Mouse (Mus musculus) ZHBTc4 (cell line): ENCODE results near the gene Chst10.

Source experiments
- DNase-seq: peaks from one replicate; pipeline ENCODE4 v3.0.0-alpha.2; 2011; ENCODE audit warnings: low read depth, low spot score

The Chst10 gene

GRCm38 (mm10) chr1:38869398-38870195 lies 28.4 kb downstream of the Chst10 start:
- peak; percentile 69 for DNase-seq

DNA sequence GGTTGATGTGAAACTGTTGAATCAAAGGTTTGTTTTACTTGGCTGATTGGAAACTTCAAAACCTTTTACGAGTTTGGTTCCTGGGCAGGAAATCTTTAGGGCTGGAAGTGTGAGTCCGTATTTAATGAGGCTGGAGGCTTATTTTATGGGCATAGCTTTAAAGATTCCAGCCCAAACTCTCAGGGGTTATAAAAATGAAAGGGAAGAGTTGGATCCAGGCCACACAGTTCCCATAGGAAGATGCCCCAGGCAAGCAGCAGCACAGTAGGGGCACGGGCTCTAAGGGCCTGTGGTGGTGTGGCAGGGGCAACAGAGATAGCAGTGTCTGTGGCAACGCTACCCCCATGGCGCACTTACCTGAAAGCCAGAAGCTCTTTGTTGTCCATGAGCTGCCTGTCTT lies 31.7 kb downstream of the Chst10 start:
- no peak for DNase-seq

DNA sequence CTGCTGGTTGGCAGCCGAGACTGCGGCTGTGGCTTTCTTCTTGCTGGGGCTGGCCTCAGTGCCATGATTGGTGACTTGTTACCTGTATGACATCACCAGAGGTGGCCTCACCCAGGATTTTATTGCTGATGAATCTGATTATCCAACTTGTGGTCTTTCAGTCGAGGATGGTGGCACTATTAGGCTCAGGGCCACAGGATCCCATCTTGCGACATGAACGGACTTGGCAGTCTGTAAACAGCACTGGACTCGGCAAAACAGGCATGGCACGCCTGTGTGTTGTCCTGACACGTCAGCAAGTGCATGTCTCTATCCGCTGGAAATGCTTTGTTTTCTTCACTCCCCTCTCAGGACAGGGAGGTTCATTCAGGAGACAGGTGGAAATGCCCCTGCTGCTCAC lies 33.6 kb downstream of the Chst10 start:
- no peak for DNase-seq

DNA sequence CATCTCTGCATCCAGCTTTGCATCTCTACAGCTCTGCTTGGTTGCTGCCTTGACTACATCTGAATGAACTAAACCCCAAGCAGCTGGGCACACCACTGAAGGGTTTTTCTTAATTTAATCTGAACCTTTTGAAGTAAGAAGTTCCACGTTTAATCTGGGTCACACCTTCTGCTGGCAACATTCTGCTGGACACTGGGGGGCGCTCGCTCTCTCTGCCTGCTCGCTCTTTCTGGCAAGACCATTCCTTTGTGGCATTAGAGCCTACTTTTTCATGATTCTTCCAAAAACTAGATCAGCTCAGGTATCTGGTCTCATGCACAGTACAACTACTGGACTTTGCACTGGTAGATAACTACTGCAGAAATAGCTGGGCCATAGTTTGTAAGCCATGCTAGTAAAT lies 35.7 kb downstream of the Chst10 start:
- DNase-seq = peak; percentile 57

DNA sequence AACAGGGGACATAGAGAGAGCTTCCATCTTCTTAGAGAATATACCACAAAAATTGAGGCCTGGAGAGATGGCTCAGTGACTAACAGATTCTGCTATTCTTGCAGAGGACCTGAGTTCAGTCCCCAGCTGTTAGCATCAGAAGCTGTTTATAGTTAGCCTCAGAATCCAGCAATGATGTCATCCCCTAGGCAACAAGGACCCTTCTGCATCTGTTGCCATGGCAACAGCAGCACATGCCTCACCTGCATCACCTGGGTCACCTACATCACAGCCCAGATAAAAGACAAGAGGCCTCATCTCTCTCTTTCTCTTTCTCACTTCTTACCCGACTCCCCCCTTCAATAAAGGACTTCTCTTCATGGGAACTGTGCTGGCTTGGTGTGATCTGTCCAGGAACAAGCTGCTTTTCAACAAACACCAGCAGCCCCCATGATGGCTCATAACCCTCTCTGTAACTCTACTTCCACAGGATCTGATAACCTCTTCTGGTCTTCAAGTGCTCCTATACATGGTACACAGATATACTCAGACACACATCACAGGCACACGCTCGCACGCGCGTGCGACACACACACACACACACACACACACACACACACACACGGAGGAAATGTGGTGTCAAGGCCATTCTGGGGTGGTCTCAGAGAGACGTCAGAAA lies 37.0 kb downstream of the Chst10 start:
- DNase-seq = no peak

GRCm38 (mm10) chr1:38860207-38860606 lies 37.8 kb downstream of the Chst10 start:
- no peak for DNase-seq

DNA sequence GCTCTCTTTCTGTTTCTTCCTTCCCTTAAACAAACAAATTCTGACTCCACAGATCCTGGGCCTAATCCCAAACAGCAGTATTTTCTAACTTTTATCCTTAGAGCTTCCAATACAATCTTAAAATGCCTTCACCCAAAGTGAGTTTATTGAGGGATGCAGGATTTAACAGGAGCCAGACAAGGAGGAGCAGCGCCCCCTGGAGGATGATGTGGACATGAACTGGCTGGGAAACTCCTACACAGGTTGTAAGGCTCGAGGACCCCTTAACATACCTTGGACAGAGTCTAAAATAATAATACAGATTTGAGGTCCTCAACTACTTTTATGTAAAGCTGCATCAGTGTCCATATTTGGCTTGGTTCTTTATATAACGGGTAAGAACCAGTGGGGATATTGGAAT lies 41.8 kb downstream of the Chst10 start:
- DNase-seq = peak; percentile 83

DNA sequence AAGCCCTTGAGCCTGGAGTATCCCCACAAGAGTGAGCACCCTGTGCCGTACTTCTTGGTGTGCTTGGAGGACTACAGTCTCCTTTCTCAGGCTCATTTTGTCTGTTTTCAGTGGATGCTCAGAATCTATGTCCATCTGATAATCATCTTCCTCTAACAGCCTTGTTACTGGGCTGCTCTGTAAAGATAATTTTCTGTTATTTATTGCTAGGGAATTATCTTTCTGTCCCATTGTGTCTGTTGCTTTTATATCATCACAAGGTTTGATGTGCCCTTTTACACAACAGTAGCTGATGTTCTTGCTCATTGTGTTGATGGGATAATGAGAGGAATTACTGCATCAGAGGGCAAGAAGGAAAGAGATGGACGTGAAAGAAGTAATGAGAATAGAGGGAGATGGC lies 45.7 kb downstream of the Chst10 start:
- DNase-seq = no peak

- DNase-seq = no peak
Observed at GRCm38 (mm10) chr1:38850650-38851049, 47.3 kb downstream of the Chst10 start.

GRCm38 (mm10) chr1:38848451-38849289 lies 49.3 kb downstream of the Chst10 start:
- DNase-seq = no peak

- peak; percentile 60 for DNase-seq
Observed at GRCm38 (mm10) chr1:38847975-38848374, 50.0 kb downstream of the Chst10 start.

DNA sequence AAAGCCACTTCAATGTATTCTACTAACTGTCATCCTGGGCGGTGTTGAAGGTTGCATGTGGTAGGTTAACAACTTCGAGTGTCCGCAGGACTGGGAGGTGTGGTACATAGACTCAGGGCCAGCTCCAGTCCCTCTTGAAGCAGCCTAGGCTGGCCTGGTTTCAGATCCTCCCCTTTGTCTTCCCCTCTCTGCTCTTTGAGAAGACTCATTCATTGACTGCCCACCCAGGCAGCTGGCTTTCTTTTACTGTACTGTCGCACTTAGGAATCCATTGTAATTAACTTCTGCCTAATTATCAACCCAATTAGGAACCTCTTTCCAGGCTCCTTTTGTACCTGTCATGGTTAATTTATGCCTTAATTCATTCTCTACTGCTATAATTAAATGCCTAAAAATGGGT lies 54.7 kb downstream of the Chst10 start:
- DNase-seq = no peak

- DNase-seq = no peak
Observed at GRCm38 (mm10) chr1:38842861-38843260, 55.1 kb downstream of the Chst10 start.

GRCm38 (mm10) chr1:38839944-38840343 lies 58.0 kb downstream of the Chst10 start:
- no peak for DNase-seq

DNA sequence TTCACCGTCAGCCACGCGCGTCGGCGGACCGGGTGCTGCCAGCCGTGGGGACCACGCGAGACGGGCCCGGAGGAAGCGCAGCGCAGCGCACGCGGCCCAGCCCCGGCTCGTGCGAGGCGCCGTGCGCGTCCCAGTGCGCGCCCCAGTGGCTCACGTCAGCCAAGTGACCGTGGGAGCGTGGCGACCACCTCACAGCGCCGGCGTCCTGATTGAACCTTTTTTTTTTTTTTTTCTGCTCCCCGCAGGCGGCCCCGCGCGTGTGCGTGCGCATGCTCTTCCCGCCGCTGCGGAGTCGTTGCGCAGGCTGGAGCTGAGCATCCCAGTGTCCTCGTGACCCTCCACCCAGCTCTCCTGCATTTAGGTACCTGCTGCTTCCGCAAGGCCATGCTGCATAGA lies 61.5 kb downstream of the Chst10 start, which contains the start of gene Lonrf2:
TSS of gene Lonrf2 (minus strand) at position 235 of the 396 bp plus-strand sequence.
- DNase-seq = peak; percentile 65

DNA sequence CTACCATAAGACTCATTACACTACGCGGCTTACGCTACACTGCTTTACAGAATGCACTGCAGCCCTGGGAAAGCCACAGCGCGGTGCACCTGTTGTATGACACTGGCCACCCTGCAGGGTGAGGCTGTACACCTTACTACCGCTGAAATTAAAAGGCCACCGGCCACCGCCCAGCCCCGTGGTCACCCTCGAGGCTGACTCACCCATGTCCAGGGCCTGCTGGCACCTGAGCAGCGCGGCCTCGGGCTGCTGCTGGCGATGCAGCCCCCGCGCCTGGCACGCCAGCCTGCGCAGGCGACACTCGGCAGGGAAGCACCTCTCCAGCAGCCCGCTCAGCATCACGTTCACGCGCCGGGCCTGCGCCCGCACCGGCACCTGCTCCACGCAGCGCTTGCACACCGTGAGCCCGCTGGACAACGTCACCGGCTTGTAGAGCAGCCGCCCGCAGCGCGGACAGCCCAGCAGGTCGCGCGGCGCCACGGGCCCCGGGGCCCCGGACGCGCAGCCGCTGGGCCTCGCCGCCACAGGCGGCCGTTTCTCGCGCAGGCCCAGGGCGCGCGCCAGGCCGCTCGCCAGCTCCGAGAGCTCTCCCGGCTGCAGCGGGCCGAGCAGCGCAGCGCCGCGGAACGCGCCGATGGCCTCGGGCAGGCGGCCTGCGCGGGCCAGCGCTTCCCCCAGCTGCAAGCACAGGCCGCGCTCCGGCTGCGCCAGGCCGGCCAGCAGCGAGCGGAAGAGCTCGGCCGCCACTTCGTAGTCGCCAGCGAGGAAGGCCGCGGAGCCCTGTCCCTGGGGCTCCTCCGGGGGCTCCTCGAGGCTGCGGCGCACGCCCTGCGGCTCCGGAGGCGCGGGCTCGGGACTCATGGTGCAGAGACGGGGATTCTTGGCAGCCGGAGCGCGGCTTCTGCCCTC lies 62.1 kb downstream of the Chst10 start:
- peak; percentile 67 for DNase-seq

GRCm38 (mm10) chr1:38834899-38835298 lies 63.1 kb downstream of the Chst10 start:
- peak; percentile 64 for DNase-seq

GRCm38 (mm10) chr1:38824926-38825325 lies 73.0 kb downstream of the Chst10 start:
- DNase-seq = peak; percentile 16

- peak; percentile 95 for DNase-seq
Observed at GRCm38 (mm10) chr1:38823851-38824250, 74.1 kb downstream of the Chst10 start.

- no peak for DNase-seq
Observed at GRCm38 (mm10) chr1:38819691-38820090, 78.3 kb downstream of the Chst10 start.

DNA sequence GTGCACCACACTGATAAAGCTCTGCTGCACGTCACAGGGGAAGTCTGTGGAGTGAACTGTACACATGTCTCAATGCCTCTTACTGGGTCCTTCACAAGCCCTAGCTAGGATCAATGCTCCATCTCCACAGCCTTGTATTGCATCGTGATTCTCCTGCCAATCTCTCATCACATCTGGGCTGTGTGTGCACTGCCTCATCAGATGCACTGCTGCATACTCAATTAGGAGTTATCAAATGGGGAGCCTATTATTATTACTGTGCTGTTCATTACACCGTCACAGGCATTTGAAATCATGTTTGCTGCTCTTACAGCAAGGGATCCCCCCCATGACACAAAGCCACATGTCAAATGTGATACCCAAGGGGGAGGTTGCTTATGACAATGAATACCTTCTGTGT lies 80.3 kb downstream of the Chst10 start:
- DNase-seq = no peak
